ENCODE assay signal across 2 mouse cellular contexts in genomic region chr6:30135590-30135989, GRCm38 (mm10).
TF ChIP-seq lines count a peak whose summit lies in the region.

No protein-coding gene starts in this region.

TF ChIP-seq in CH12.LX, 34 proteins besides CTCF, POLR2A, EP300 and RAD21 (continued from another document):
- TF ChIP-seq JUN (IDR thresholded peaks at IDR 0.05; ENCODE audit: insufficient read depth, low read depth, low read length) (no peak), HCFC1 (IDR thresholded peaks at IDR 0.05; ENCODE audit: low read depth, low read length) (no peak), MAX (IDR thresholded peaks at IDR 0.05; ENCODE audit: low read length) (no peak), POLR2AphosphoS2 (IDR thresholded peaks at IDR 0.05; ENCODE audit: low read depth, low read length) (no peak), ZMIZ1 (IDR thresholded peaks at IDR 0.05; ENCODE audit: low read depth, low read length) (no peak), BHLHE40 (IDR thresholded peaks at IDR 0.05; ENCODE audit: low read depth, low read length) (no peak), KAT2A (IDR thresholded peaks at IDR 0.05; ENCODE audit: insufficient replicate concordance, low read length) (no peak), MAFK (IDR thresholded peaks at IDR 0.05; ENCODE audit: insufficient replicate concordance, low read length) (peak; percentile 70; the same call in 1 of the 2 replicates), UBTF (IDR thresholded peaks at IDR 0.05; ENCODE audit: low read depth, low read length) (no peak), ZKSCAN1 (IDR thresholded peaks at IDR 0.05; ENCODE audit: borderline replicate concordance, low read depth, low read length) (no peak), MEF2A (IDR thresholded peaks at IDR 0.05; ENCODE audit: borderline replicate concordance, low read depth, low read length) (peak; percentile 27; the same call in 1 of the 2 replicates), USF1 (IDR thresholded peaks at IDR 0.05; ENCODE audit: low read depth, low read length) (no peak), MYC (IDR thresholded peaks at IDR 0.05; ENCODE audit: low read depth, low read length) (no peak), ZNF384 (IDR thresholded peaks at IDR 0.05; ENCODE audit: low read depth, low read length) (no peak), TCF12 (IDR thresholded peaks at IDR 0.05; ENCODE audit: low read depth, low read length) (no peak), PAX5 (IDR thresholded peaks at IDR 0.05; ENCODE audit: low read length) (no peak), MAZ (IDR thresholded peaks at IDR 0.05; ENCODE audit: low read depth, low read length) (peak; percentile 58; the same call in 1 of the 2 replicates), SIN3A (IDR thresholded peaks at IDR 0.05; ENCODE audit: low read length) (no peak), ZC3H11A (IDR thresholded peaks at IDR 0.05; ENCODE audit: low read depth, low read length) (no peak), IRF4 (IDR thresholded peaks at IDR 0.05; ENCODE audit: low read depth, low read length) (peak; percentile 50; the same call in 1 of the 2 replicates), CHD1 (IDR thresholded peaks at IDR 0.05; ENCODE audit: low read depth, low read length) (no peak)

TF ChIP-seq in MEL, 35 proteins besides CTCF, POLR2A, EP300 and RAD21 (continued from another document):
- TF ChIP-seq BHLHE40 (IDR thresholded peaks at IDR 0.05; ENCODE audit: borderline replicate concordance, low read depth, low read length) (no peak), MYC (IDR thresholded peaks at IDR 0.05; ENCODE audit: low read depth, low read length) (no peak), NRF1 (IDR thresholded peaks at IDR 0.05; ENCODE audit: insufficient read depth, low read depth, low read length, poor library complexity, severe bottlenecking) (no peak), ZKSCAN1 (IDR thresholded peaks at IDR 0.05; ENCODE audit: low read depth, low read length) (no peak), ETS1 (IDR thresholded peaks at IDR 0.05; ENCODE audit: low read depth, low read length) (peak; percentile 96), MAFK (IDR thresholded peaks at IDR 0.05; ENCODE audit: borderline replicate concordance, low read depth, low read length) (peak; percentile 38; the same call in 1 of the 2 replicates), MAX (IDR thresholded peaks at IDR 0.05; ENCODE audit: low read length) (no peak), KAT2A (conservative IDR thresholded peaks at IDR 0.05; ENCODE audit: low read depth, low read length) (no peak), POLR2AphosphoS2 (IDR thresholded peaks at IDR 0.05; ENCODE audit: low read length) (no peak), ZC3H11A (IDR thresholded peaks at IDR 0.05; ENCODE audit: low read depth, low read length) (no peak), TAL1 (IDR thresholded peaks at IDR 0.05; ENCODE audit: low read length) (no peak), GATA1 (IDR thresholded peaks at IDR 0.05; ENCODE audit: low read depth, low read length) (peak; percentile 72)
